Mouse (Mus musculus): ENCODE measurements at regions not wholly inside any gene's neighbourhood (a gene's known extent, or its start where the extent isn't known, plus 50 kb on each side); places are given as distances from the start of the nearest gene placed in this dataset.

DNA sequence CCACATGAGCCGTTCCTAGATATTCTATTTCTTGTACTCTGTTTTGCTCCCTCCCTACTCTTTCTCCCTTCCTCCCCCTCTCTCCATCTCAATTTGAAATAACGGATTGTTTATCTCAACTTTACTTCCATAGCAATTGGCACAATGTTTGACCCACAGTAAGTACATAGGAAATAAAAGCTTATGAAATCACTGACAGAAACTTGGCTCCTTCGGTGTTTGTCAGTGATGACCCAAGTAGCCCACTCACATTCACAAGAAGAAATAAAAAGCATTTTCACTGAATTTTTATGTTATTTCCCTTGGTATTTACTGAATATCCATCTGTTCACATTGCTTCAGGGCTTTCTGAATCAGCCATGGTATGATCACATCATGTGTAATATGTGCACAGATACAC lies 260.2 kb upstream of the Actbl2 start:
- Histone ChIP-seq H3K9ac (replicated peaks) (no peak overlapping the region), H3K27ac (no peak overlapping the region), H3K27me3 (no peaks in the 10 kb centered on the region), H3K36me3 (no peaks in the 10 kb centered on the region), H3K4me3 (replicated peaks) (no peak overlapping the region), H3K4me2 (replicated peaks) (no peak overlapping the region), H3K9me3 (no peaks in the 10 kb centered on the region), H3K4me1 (replicated peaks) (no peaks in the 10 kb centered on the region)
- no peak for ATAC-seq
- 94% methylated on average over 3 of the region's 3 CpGs for WGBS

DNA sequence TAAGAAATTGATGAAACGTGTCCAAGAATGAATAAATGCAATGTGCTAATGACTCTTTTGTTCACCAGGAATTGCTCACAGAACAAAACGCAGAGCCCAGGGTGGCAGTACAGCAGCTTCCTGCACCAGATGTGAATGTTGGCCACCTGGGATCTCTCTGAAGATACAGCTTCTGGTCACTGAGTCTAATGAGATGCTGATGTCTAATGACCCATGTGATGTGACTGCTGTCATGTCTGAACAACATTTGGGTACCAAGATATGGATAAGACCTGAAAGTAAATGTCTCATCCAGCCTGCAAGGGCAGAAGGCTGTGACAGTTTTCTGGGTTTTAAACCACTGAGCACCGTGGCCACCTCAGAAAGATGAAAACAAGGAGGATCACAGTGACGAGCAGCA lies 252.1 kb upstream of the Actbl2 start:
- Histone ChIP-seq H3K4me2 (replicated peaks) (no peak overlapping the region), H3K4me3 (replicated peaks) (no peak overlapping the region), H3K9me3 (no peaks in the 10 kb centered on the region), H3K27me3 (no peaks in the 10 kb centered on the region), H3K36me3 (no peaks in the 10 kb centered on the region), H3K4me1 (replicated peaks) (no peaks in the 10 kb centered on the region), H3K27ac (no peak overlapping the region), H3K9ac (replicated peaks) (no peak overlapping the region)
- WGBS = 68% methylated on average over 4 of the region's 4 CpGs
- no peak for ATAC-seq

DNA sequence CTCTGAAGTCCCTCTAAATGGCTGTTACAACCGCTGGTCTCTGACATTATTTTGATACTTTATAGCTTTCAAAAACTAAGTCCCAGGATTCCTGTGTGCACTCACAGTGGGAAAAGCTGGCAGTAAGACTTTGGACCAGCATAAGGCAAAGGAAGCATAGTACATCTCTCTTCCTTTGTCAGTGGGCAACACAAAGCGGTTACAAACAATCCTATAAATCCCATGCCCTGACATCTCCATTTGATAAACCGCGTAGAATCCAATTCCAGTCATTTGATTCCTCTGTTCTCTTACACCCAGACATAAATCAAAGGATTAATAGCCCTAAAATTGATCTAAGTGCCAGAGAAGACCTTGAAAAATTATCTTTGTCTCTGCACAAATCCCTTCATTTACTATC lies 240.7 kb upstream of the Actbl2 start:
- no peak for ATAC-seq
- no peaks in the 10 kb centered on the region for H3K27me3 ChIP-seq
- H3K4me2 ChIP-seq (replicated peaks) = no peak overlapping the region
- 38% methylated on average over 4 of the region's 4 CpGs for WGBS
- no peak overlapping the region for H3K4me3 ChIP-seq (replicated peaks)
- H3K9me3 ChIP-seq = no peaks in the 10 kb centered on the region
- H3K9ac ChIP-seq (replicated peaks) = no peak overlapping the region
- H3K4me1 ChIP-seq (replicated peaks) = no peaks in the 10 kb centered on the region
- H3K36me3 ChIP-seq = no peaks in the 10 kb centered on the region
- H3K27ac ChIP-seq = no peak overlapping the region

DNA sequence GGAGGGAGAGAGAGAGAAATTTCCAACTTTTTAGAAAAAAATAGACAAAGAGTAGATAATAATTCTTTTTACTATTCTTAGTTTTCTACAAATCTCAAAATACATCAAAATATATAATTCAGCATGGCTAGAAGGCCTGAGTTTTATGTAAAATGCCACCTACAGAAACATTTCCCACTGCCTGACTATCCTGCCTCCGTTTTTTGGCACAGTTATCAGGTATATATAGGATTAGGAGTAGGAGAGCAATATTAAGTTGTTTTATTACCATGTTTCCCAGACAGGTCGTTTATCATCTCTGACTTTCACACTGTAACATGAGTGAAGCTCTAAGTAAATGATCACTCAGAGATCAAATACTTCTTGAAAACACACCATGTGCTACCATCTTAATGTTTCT lies 224.7 kb upstream of the Actbl2 start:
- WGBS = 69% methylated on average over 2 of the region's 2 CpGs
- ATAC-seq = no peak

DNA sequence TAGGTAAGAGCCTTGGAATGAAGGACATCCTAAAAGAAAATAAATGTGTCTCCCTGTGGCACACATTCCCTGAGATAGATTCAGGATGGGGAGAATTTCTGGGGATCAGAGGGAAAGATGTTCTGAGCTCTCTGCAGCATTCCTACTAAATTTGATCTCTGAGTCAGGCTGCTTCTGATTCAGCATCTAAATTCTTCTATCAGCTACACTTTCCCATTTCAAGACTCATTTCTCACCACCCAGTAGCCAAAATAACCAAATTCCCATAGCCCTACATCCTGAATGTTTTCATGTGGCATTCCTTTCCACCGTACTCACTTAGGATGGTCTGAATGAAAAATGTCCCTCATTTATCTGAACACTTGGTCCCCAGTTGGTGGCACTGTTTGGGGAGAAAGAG lies 223.2 kb upstream of the Actbl2 start:
- Histone ChIP-seq H3K9ac (replicated peaks) (no peak overlapping the region), H3K4me1 (replicated peaks) (no peaks in the 10 kb centered on the region), H3K36me3 (no peaks in the 10 kb centered on the region), H3K9me3 (no peaks in the 10 kb centered on the region), H3K4me2 (replicated peaks) (no peak overlapping the region), H3K27me3 (no peaks in the 10 kb centered on the region), H3K27ac (no peak overlapping the region), H3K4me3 (replicated peaks) (no peak overlapping the region)
- no peak for ATAC-seq
- WGBS = 95% methylated on average over 1 of the region's 1 CpGs

More for the DNA sequence above, 224.7 kb upstream of the Actbl2 start:
- no peak overlapping the region for H3K9ac ChIP-seq (replicated peaks)
- H3K36me3 ChIP-seq = no peaks in the 10 kb centered on the region
- H3K4me1 ChIP-seq (replicated peaks) = no peaks in the 10 kb centered on the region
- no peaks in the 10 kb centered on the region for H3K27me3 ChIP-seq
- H3K9me3 ChIP-seq = no peaks in the 10 kb centered on the region
- H3K4me3 ChIP-seq (replicated peaks) = no peak overlapping the region
- no peak overlapping the region for H3K4me2 ChIP-seq (replicated peaks)
- H3K27ac ChIP-seq = no peak overlapping the region

DNA sequence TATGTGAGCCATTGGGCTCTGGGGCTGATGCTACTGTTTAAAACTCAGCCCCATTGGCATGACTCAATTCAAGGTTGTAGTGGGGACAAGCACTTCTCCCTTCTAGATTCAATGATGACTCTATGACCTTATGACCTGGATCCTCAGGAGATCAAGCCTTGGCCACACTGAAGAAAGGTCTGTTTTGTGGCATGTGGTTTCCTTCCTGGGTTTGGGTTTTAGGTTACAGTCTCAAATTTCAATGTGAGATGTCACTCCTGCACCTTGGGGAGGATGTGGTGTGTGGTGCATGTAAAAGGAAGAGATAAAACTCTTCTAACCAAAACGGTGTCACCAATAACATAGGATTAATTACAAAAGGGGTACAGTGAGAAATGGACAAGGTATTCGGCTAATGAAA lies 211.2 kb upstream of the Actbl2 start:
- Histone ChIP-seq H3K9ac (replicated peaks) (no peak overlapping the region), H3K4me2 (replicated peaks) (no peak overlapping the region), H3K4me1 (replicated peaks) (0 out of 2 replicates have a peak, but pooled peaks cover 7% of the 10 kb centered on the region), H3K27me3 (no peaks in the 10 kb centered on the region), H3K4me3 (replicated peaks) (no peak overlapping the region), H3K9me3 (no peaks in the 10 kb centered on the region), H3K27ac (no peak overlapping the region), H3K36me3 (no peaks in the 10 kb centered on the region)
- WGBS = 77% methylated on average over 2 of the region's 2 CpGs
- ATAC-seq = no peak

DNA sequence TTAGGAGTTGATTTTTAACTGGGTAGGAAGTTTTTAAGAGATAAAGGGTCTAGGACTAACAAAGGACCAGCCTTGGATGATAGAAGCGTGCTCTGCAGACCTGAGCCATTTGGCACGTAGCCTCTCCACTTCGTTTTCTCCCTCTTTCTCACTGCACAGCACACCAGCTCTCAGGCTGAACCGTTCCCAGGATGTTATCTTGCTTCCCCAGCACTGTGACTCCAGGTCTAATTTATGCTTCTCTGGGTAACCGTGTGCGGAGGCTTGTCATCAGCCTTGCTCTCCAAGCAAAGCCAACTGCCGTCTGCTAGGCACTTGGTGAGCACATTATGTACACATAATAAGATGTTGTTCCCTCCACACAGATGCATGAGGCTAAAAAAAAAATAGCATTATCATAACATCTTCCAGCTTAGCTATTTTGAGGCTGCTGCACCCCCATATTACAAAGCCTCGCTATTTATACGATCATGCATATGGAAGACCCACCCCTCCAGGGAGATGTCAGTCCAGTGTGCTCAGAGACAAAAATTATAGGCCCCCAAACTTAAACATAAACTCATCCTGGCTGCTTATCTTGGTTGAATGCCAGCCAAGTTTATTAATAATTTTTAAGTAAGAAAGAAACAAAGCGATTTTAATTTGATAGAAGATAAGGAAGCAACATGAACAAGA lies 210.3 kb upstream of the Actbl2 start:
- Histone ChIP-seq H3K4me3 (replicated peaks) (no peak overlapping the region), H3K9me3 (no peaks in the 10 kb centered on the region), H3K36me3 (no peaks in the 10 kb centered on the region), H3K4me2 (replicated peaks) (no peak overlapping the region), H3K27me3 (no peaks in the 10 kb centered on the region), H3K27ac (peak overlapping the region; percentile 45; the same call in 1 of the 2 replicates), H3K4me1 (replicated peaks) (0 out of 2 replicates have a peak, but pooled peaks cover 7% of the 10 kb centered on the region), H3K9ac (replicated peaks) (no peak overlapping the region)
- ATAC-seq = peak; percentile 60
- WGBS = 57% methylated on average over 10 of the region's 10 CpGs

DNA sequence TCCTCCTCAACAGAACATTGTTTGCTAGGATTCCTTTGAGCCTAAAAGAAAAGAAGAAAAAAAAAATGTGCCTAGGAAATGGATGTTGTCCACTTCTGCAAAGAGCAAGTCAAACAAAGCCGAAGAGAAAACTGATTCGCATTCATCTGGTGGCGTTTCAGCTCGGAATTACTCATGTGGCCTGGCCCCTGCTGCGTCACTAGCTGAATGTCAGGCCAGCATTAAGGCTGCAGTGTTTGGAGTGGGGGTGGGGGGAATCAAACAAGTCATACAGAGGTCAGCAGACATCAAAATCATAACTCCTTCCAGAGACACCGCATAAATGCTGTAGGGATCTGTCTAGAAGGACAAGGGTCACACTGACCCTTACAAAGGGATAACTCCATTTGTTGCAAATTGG lies 204.7 kb upstream of the Actbl2 start:
- Histone ChIP-seq H3K27ac (peak overlapping the region; percentile 41), H3K9ac (replicated peaks) (no peak overlapping the region), H3K4me2 (replicated peaks) (no peak overlapping the region), H3K36me3 (no peaks in the 10 kb centered on the region), H3K4me1 (replicated peaks) (peaks cover 8% of the 10 kb centered on the region; the same call in 1 of the 2 replicates), H3K27me3 (no peaks in the 10 kb centered on the region), H3K9me3 (no peaks in the 10 kb centered on the region), H3K4me3 (replicated peaks) (no peak overlapping the region)
- 26% methylated on average over 6 of the region's 6 CpGs for WGBS
- ATAC-seq = no peak

DNA sequence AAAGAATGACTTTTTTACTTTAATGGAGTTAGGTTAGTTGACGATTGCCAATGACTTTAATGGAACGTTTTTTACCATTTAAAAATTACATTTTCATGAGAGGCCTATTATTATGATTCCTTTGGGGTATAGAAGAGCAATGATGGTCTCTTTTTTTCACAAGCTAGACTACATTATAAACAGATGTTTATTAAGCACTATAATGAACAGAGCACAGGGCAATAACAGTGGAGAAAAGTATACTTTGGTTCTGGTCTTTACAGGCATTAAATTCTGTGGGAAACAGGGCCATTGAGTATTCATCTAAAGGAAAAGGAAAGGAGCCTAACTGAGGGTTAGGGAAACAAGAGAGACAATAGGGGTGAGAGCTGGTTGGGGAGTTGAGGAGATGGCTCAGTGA lies 199.0 kb upstream of the Actbl2 start:
- no peaks in the 10 kb centered on the region for H3K36me3 ChIP-seq
- no peak overlapping the region for H3K4me3 ChIP-seq (replicated peaks)
- ATAC-seq = no peak
- no peaks in the 10 kb centered on the region for H3K4me1 ChIP-seq (replicated peaks)
- WGBS = 77% methylated on average over 2 of the region's 2 CpGs
- no peaks in the 10 kb centered on the region for H3K27me3 ChIP-seq
- no peak overlapping the region for H3K9ac ChIP-seq (replicated peaks)
- H3K9me3 ChIP-seq = no peaks in the 10 kb centered on the region
- no peak overlapping the region for H3K27ac ChIP-seq
- H3K4me2 ChIP-seq (replicated peaks) = no peak overlapping the region

DNA sequence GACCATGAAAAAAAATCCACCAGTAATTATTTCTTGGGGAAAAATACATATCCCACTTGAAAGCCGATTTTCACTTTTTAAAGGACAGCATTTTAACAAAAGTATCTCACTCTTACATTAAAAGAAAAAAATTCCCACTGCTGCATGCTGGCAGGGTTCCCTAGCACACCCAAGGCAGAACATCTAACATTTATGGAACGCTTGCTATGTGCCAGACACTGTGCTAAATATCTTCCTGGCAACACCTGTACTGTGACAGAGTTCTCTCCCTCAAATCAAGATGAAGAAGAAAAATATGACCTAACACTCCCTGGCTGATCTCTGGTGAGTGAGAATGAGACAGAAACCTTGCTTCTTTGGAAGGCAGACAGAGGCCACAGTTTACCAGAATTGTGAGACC lies 167.1 kb upstream of the Actbl2 start:
- no peaks in the 10 kb centered on the region for H3K4me1 ChIP-seq (replicated peaks)
- no peak overlapping the region for H3K9ac ChIP-seq (replicated peaks)
- WGBS = 85% methylated on average over 2 of the region's 2 CpGs
- H3K9me3 ChIP-seq = 0 out of 2 replicates have a peak, but pooled peaks cover 2% of the 10 kb centered on the region
- no peaks in the 10 kb centered on the region for H3K27me3 ChIP-seq
- no peak overlapping the region for H3K27ac ChIP-seq
- no peak overlapping the region for H3K4me3 ChIP-seq (replicated peaks)
- no peak for ATAC-seq
- H3K4me2 ChIP-seq (replicated peaks) = no peak overlapping the region
- H3K36me3 ChIP-seq = no peaks in the 10 kb centered on the region

DNA sequence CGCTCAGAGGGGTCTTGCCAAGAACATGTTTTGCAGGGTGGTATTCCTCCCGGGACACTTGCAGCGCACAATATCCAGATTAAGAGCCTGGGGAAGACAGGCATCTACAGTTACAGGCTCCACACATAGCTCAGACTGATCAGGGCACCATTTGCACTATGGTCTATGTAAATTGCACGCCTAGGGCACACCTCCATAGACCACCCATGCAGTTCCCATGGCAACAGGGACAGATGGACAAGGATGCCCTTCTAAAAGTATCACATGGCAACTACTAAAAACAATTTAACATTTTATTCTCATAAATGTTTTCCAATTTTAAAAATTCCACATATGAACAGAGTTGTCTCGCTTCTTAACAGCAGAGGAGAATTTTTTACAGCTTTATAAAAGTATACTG lies 158.7 kb upstream of the Actbl2 start:
- no peak overlapping the region for H3K27ac ChIP-seq
- 94% methylated on average over 5 of the region's 5 CpGs for WGBS
- no peak overlapping the region for H3K9ac ChIP-seq (replicated peaks)
- H3K9me3 ChIP-seq = no peaks in the 10 kb centered on the region
- H3K36me3 ChIP-seq = no peaks in the 10 kb centered on the region
- ATAC-seq = no peak
- H3K4me1 ChIP-seq (replicated peaks) = no peaks in the 10 kb centered on the region
- H3K4me2 ChIP-seq (replicated peaks) = no peak overlapping the region
- H3K4me3 ChIP-seq (replicated peaks) = no peak overlapping the region
- no peaks in the 10 kb centered on the region for H3K27me3 ChIP-seq

DNA sequence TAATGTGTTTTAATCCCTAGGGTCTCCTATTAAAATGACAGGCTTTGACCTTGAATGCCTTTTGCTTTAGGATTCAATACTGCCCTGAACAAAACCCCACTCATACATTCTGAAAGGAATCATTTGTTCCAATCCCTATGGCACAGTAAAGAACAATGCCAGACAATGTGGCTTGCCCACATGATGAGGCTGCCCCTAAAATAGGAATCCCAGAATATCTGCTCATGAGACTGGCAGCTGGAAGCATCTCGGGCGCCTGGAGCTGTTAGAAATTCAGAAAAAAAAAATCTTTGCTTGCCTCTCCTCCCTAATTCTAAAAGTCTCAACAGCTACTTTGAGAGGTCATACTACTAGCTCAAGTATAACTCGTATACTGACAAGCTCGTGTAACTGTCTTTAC lies 157.5 kb upstream of the Actbl2 start:
- no peak overlapping the region for H3K4me2 ChIP-seq (replicated peaks)
- no peak overlapping the region for H3K9ac ChIP-seq (replicated peaks)
- H3K27ac ChIP-seq = no peak overlapping the region
- no peaks in the 10 kb centered on the region for H3K4me1 ChIP-seq (replicated peaks)
- H3K36me3 ChIP-seq = no peaks in the 10 kb centered on the region
- no peak overlapping the region for H3K4me3 ChIP-seq (replicated peaks)
- WGBS = 88% methylated on average over 4 of the region's 4 CpGs
- no peaks in the 10 kb centered on the region for H3K9me3 ChIP-seq
- no peaks in the 10 kb centered on the region for H3K27me3 ChIP-seq
- ATAC-seq = no peak

DNA sequence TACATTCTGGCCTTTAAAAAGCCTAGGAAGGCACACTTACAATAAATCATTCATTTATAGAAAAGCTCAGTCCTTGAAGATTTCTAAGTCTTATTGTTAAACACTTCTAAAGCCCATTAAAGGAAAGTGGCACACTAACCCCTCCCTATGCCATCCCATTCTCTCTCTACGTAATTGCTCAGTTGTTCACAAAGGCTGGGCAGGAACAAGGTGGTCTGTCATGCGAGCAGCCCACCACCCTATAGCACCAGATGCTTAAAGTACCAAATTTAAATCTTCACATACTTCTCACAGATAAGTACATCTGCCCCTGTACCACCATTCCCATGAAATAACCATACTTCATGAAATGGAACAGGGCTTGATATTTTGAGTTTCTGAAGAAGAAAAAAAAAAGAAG lies 156.1 kb upstream of the Actbl2 start:
- Histone ChIP-seq H3K4me2 (replicated peaks) (no peak overlapping the region), H3K36me3 (no peaks in the 10 kb centered on the region), H3K27me3 (no peaks in the 10 kb centered on the region), H3K4me1 (replicated peaks) (no peaks in the 10 kb centered on the region), H3K9me3 (no peaks in the 10 kb centered on the region), H3K9ac (replicated peaks) (no peak overlapping the region), H3K27ac (no peak overlapping the region), H3K4me3 (replicated peaks) (no peak overlapping the region)
- no peak for ATAC-seq
- WGBS = 32% methylated on average over 2 of the region's 2 CpGs

Measured in midbrain, embryonic 13.5 days (tissue).